Mouse (Mus musculus) forelimb bud, embryonic 11.5 days (tissue): ENCODE measurements around the gene Fcnb.

Source experiments
- DNase-seq: peaks from one replicate; pipeline ENCODE4 v3.0.0-alpha.2; 2012; ENCODE audit warnings: low read depth, low spot score

Gene Fcnb

GRCm38 (mm10) chr2:28084768-28085167 lies at the start of gene Fcnb:
TSS of gene Fcnb (minus strand) at chr2:28084885.
- DNase-seq, result no peak

GRCm38 (mm10) chr2:28133833-28134232 lies 49.1 kb upstream of the Fcnb start:
- no peak for DNase-seq

- DNase-seq, result no peak
Measured at GRCm38 (mm10) chr2:28132117-28132516, 47.4 kb upstream of the Fcnb start.

GRCm38 (mm10) chr2:28126763-28127438 lies 42.2 kb upstream of the Fcnb start:
- DNase-seq, result no peak

GRCm38 (mm10) chr2:28123910-28124309 lies 39.2 kb upstream of the Fcnb start:
- no peak for DNase-seq

GRCm38 (mm10) chr2:28121309-28121708 lies 36.6 kb upstream of the Fcnb start:
- no peak for DNase-seq

- no peak for DNase-seq
Measured at GRCm38 (mm10) chr2:28120342-28120741, 35.7 kb upstream of the Fcnb start.

GRCm38 (mm10) chr2:28118518-28119116 lies 33.9 kb upstream of the Fcnb start:
- no peak for DNase-seq

GRCm38 (mm10) chr2:28117490-28118308 lies 33.0 kb upstream of the Fcnb start:
- DNase-seq, result no peak

- DNase-seq, result no peak
Measured at GRCm38 (mm10) chr2:28108763-28109162, 24.1 kb upstream of the Fcnb start.

GRCm38 (mm10) chr2:28106002-28106401 lies 21.3 kb upstream of the Fcnb start:
- DNase-seq, result no peak

GRCm38 (mm10) chr2:28103653-28104052 lies 19.0 kb upstream of the Fcnb start:
- no peak for DNase-seq

- no peak for DNase-seq
Measured at GRCm38 (mm10) chr2:28101892-28102291, 17.2 kb upstream of the Fcnb start.

GRCm38 (mm10) chr2:28100796-28101483 lies 16.3 kb upstream of the Fcnb start:
- no peak for DNase-seq

GRCm38 (mm10) chr2:28098547-28099505 lies 14.1 kb upstream of the Fcnb start:
- no peak for DNase-seq

- DNase-seq, result no peak
Measured at GRCm38 (mm10) chr2:28096751-28097309, 12.1 kb upstream of the Fcnb start.

GRCm38 (mm10) chr2:28092099-28092498 lies 7.4 kb upstream of the Fcnb start:
- DNase-seq, result no peak

- DNase-seq, result no peak
Measured at GRCm38 (mm10) chr2:28091042-28091441, 6.4 kb upstream of the Fcnb start.

GRCm38 (mm10) chr2:28090299-28091008 lies 5.8 kb upstream of the Fcnb start:
- no peak for DNase-seq

GRCm38 (mm10) chr2:28089095-28089494 lies 4.4 kb upstream of the Fcnb start:
- DNase-seq, result peak; percentile 14
